Mouse (Mus musculus) thymus, postnatal 0 days (tissue): ENCODE data around the gene Gstk1. TPM values are rescaled to one million over a fixed set of nuclear protein-coding genes. Genes with fewer than 3 reads are reported as not detected.
A peak's percentile ranks its signal among the peaks of the same experiment; 100 is the strongest.

Source experiments
- DNase-seq: peaks from one replicate; pipeline ENCODE4 v3.0.0-alpha.2; 2015; ENCODE audit warnings: low spot score
- polyA plus RNA-seq: library from polyadenylated mRNA; unstranded; fragments of >200 nt; fragmentation: Nextera tagmentation; extraction: Ambion mirVana; gene quantifications from 2 replicates; pipeline ENCODE4 v1.2.1, GENCODE M21; 2015

Gene Gstk1
- polyA plus RNA-seq, 1 experiment from 2014 or later, result 7.5 TPM

- peak; percentile 38 for DNase-seq
These were observed 19.9 kb downstream of the Gstk1 start for GRCm38 (mm10) chr6:42265391-42266330.

- DNase-seq, result no peak
These were observed 25.1 kb downstream of the Gstk1 start for GRCm38 (mm10) chr6:42270817-42271216.

GRCm38 (mm10) chr6:42276151-42276550 lies 30.4 kb downstream of the Gstk1 start:
- no peak for DNase-seq

- no peak for DNase-seq
These were observed 37.3 kb downstream of the Gstk1 start for GRCm38 (mm10) chr6:42282865-42283528.

GRCm38 (mm10) chr6:42286448-42286847 lies 40.7 kb downstream of the Gstk1 start, which contains the start of gene Clcn1:
Gene Clcn1, plus strand, starts transcription at chr6:42286685.
- no peak for DNase-seq

GRCm38 (mm10) chr6:42287562-42287961 lies 41.8 kb downstream of the Gstk1 start:
- no peak for DNase-seq

- DNase-seq, result peak; percentile 5
These were observed 47.6 kb downstream of the Gstk1 start for GRCm38 (mm10) chr6:42293327-42293726.

- no peak for DNase-seq
These were observed 49.9 kb downstream of the Gstk1 start for GRCm38 (mm10) chr6:42295549-42296094.

- DNase-seq, result no peak
These were observed 53.6 kb downstream of the Gstk1 start for GRCm38 (mm10) chr6:42299362-42299761.

Other genes starting within 250 kb of the Gstk1 start
- not detected in 2 replicates for gene Sva, start 207.5 kb upstream of the Gstk1 start, polyA plus RNA-seq
- gene Tas2r139, start 105.0 kb upstream of the Gstk1 start, polyA plus RNA-seq, result not detected in 2 replicates
- not detected in 2 replicates for gene Tas2r144, start 30.6 kb upstream of the Gstk1 start, polyA plus RNA-seq
- gene Tmem139, start 16.0 kb downstream of the Gstk1 start, polyA plus RNA-seq, result 0.43 and 0.54 TPM in 2 replicates
- 72.7 and 74.5 TPM in 2 replicates for gene Casp2, start 19.1 kb downstream of the Gstk1 start, polyA plus RNA-seq
- 0.10 and 0.26 TPM in 2 replicates for gene Clcn1, start 40.8 kb downstream of the Gstk1 start, polyA plus RNA-seq
- 0.07 TPM in 1 of 2 replicates, not detected in the other for gene Fam131b, start 78.7 kb downstream of the Gstk1 start, polyA plus RNA-seq
- gene Zyx, start 103.7 kb downstream of the Gstk1 start, polyA plus RNA-seq, result 60.7 and 64.4 TPM in 2 replicates
- 4.0 and 4.3 TPM in 2 replicates for gene Epha1, start 127.3 kb downstream of the Gstk1 start, polyA plus RNA-seq
- not detected in 2 replicates for gene Tas2r143, start 154.3 kb downstream of the Gstk1 start, polyA plus RNA-seq
- not detected in 2 replicates for gene Tas2r135, start 159.5 kb downstream of the Gstk1 start, polyA plus RNA-seq
- not detected in 2 replicates for gene Tas2r126, start 188.6 kb downstream of the Gstk1 start, polyA plus RNA-seq
- gene Olfr458, start 219.3 kb downstream of the Gstk1 start, polyA plus RNA-seq, result not detected in 2 replicates
- gene Olfr457, start 230.4 kb downstream of the Gstk1 start, polyA plus RNA-seq, result not detected in 2 replicates
- not detected in 2 replicates for gene Olfr456, start 241.3 kb downstream of the Gstk1 start, polyA plus RNA-seq